Mouse (Mus musculus): ENCODE results near the gene Ctdnep1. TPM values are rescaled to one million over a fixed set of nuclear protein-coding genes. Genes with fewer than 3 reads are reported as not detected.

Ctdnep1 gene
- total and polyA plus RNA-seq, 3 experiments = 42.9 to 143 (median 66.7) TPM

- H3K4me3 ChIP-seq (replicated peaks in 1 of 3; ENCODE audit: low read depth in 2 of 3, low read length in 2 of 3, poor library complexity in 1 of 3) = no peak overlapping the region
- no peak overlapping the region for H3K9ac ChIP-seq (ENCODE audit: insufficient read depth, low read depth)
- H3K79me2 ChIP-seq (replicated peaks; ENCODE audit: control insufficient read depth, extremely low read depth, insufficient read depth, poor library complexity, severe bottlenecking) = peaks cover 24% of the 10 kb centered on the region
- H3K9me3 ChIP-seq (replicated peaks; ENCODE audit: low read length) = no peaks in the 10 kb centered on the region
- peaks cover 57 to 71% of the 10 kb centered on the region in 2 experiments for H3K36me3 ChIP-seq (replicated peaks in 1 of 2; ENCODE audit: control insufficient read depth in 1 of 2, insufficient read depth in 1 of 2, low read length in 1 of 2)
- H3K4me1 ChIP-seq (ENCODE audit: control insufficient read depth in 1 of 2, insufficient read depth in 2 of 2) = peaks cover 8 to 26% of the 10 kb centered on the region in 2 experiments; a peak in 3 of 4 replicates
- no peak for DNase-seq (ENCODE audit: extremely low read depth)
- in situ Hi-C loops (cut with MboI; ENCODE audit: low pct_ligation_motif_present, low pct_unique_long_range_greater_than_20kb, low sequenced_read_pairs) (no loop called here), dilution Hi-C loops (cut with MboI; ENCODE audit: extremely low pct_ligation_motif_present, extremely low pct_unique_long_range_greater_than_20kb, low sequenced_read_pairs) (no loop called here)
- no peaks in the 10 kb centered on the region for H3K27me3 ChIP-seq (replicated peaks)
- no peak overlapping the region for H3K4me2 ChIP-seq (ENCODE audit: insufficient read depth, low read depth, poor library complexity, severe bottlenecking)
- no peak for TF ChIP-seq USF2 (conservative IDR thresholded peaks at IDR 0.05; ENCODE audit: low read depth, low read length)
- TF ChIP-seq EP300 (IDR thresholded peaks at IDR 0.05; ENCODE audit: low read length) = no peak
- TF ChIP-seq MEF2A (IDR thresholded peaks at IDR 0.05; ENCODE audit: borderline replicate concordance, low read depth, low read length) = no peak
- TF ChIP-seq MXI1 (IDR thresholded peaks at IDR 0.05; ENCODE audit: low read depth, low read length) = no peak
- no peak for TF ChIP-seq CHD1 (IDR thresholded peaks at IDR 0.05; ENCODE audit: low read depth, low read length)
- TF ChIP-seq E2F4 (IDR thresholded peaks at IDR 0.05; ENCODE audit: insufficient replicate concordance, low read depth, low read length) = no peak
- no peak for TF ChIP-seq ZKSCAN1 (IDR thresholded peaks at IDR 0.05; ENCODE audit: borderline replicate concordance, low read depth, low read length)
- 0 out of 2 replicates have a peak overlapping the region, but pooled peaks have one; percentile 24 for H3K27ac ChIP-seq (ENCODE audit: insufficient read depth, low read depth)
These were observed 9.0 kb downstream of the Ctdnep1 start for GRCm38 (mm10) chr11:69989949-69990348.

GRCm38 (mm10) chr11:69990850-69991691 is 10.1 kb downstream of the Ctdnep1 start, which contains the start of gene Gabarap:
Gene Gabarap, plus strand, starts transcription at chr11:69991143.
- H3K79me2 ChIP-seq (replicated peaks; ENCODE audit: control insufficient read depth, extremely low read depth, insufficient read depth, poor library complexity, severe bottlenecking) = peaks cover 29% of the 10 kb centered on the region
- peak within 1 kb of the TSS; percentile 76 to 93 (median 77) for H3K4me3 ChIP-seq (replicated peaks in 1 of 3; ENCODE audit: low read depth in 2 of 3, low read length in 2 of 3, poor library complexity in 1 of 3)
- peak within 1 kb of the TSS; percentile 68 for H3K4me2 ChIP-seq (ENCODE audit: insufficient read depth, low read depth, poor library complexity, severe bottlenecking)
- peaks cover 8 to 28% of the 10 kb centered on the region in 2 experiments; a peak in 3 of 4 replicates for H3K4me1 ChIP-seq (ENCODE audit: control insufficient read depth in 1 of 2, insufficient read depth in 2 of 2)
- H3K36me3 ChIP-seq (replicated peaks in 1 of 2; ENCODE audit: control insufficient read depth in 1 of 2, insufficient read depth in 1 of 2, low read length in 1 of 2) = peaks cover 51 to 62% of the 10 kb centered on the region in 2 experiments
- in situ Hi-C loops (cut with MboI; ENCODE audit: low pct_ligation_motif_present, low pct_unique_long_range_greater_than_20kb, low sequenced_read_pairs) = no loop called here
- no peaks in the 10 kb centered on the region for H3K27me3 ChIP-seq (replicated peaks)
- peak within 1 kb of the TSS; percentile 83 for H3K9ac ChIP-seq (ENCODE audit: insufficient read depth, low read depth)
- H3K27ac ChIP-seq (ENCODE audit: insufficient read depth, low read depth) = peak within 1 kb of the TSS; percentile 80
- no peaks in the 10 kb centered on the region for H3K9me3 ChIP-seq (replicated peaks; ENCODE audit: low read length)
- peak; percentile 99 for DNase-seq (ENCODE audit: extremely low read depth)
- dilution Hi-C loops (cut with MboI; ENCODE audit: extremely low pct_ligation_motif_present, extremely low pct_unique_long_range_greater_than_20kb, low sequenced_read_pairs) = no loop called here
- TF ChIP-seq TCF12 (IDR thresholded peaks at IDR 0.05; ENCODE audit: low read depth, low read length) (peak; percentile 62; the same call in 1 of the 2 replicates), USF2 (conservative IDR thresholded peaks at IDR 0.05; ENCODE audit: low read depth, low read length) (peak; percentile 99), TBP (conservative IDR thresholded peaks at IDR 0.05; ENCODE audit: low read depth, low read length) (peak; percentile 74), ETS1 (conservative IDR thresholded peaks at IDR 0.05; ENCODE audit: low read depth, low read length) (peak; percentile 43; the same call in 1 of the 2 replicates), SIN3A (IDR thresholded peaks at IDR 0.05; ENCODE audit: low read length) (peak; percentile 100), BHLHE40 (IDR thresholded peaks at IDR 0.05; ENCODE audit: low read depth, low read length) (peak; percentile 98), NRF1 (IDR thresholded peaks at IDR 0.05; ENCODE audit: low read depth, low read length) (no peak), ZC3H11A (IDR thresholded peaks at IDR 0.05; ENCODE audit: low read depth, low read length) (no peak), NELFE (IDR thresholded peaks at IDR 0.05; ENCODE audit: low read depth, low read length) (peak; percentile 36), HCFC1 (IDR thresholded peaks at IDR 0.05; ENCODE audit: low read depth, low read length) (peak; percentile 82), ZMIZ1 (IDR thresholded peaks at IDR 0.05; ENCODE audit: low read depth, low read length) (no peak; the same call in 1 of the 2 replicates), PAX5 (IDR thresholded peaks at IDR 0.05; ENCODE audit: low read length) (no peak), MAX (IDR thresholded peaks at IDR 0.05; ENCODE audit: low read length) (peak; percentile 99), EP300 (IDR thresholded peaks at IDR 0.05; ENCODE audit: low read length) (no peak), KAT2A (IDR thresholded peaks at IDR 0.05; ENCODE audit: insufficient replicate concordance, low read length) (peak; percentile 98), CHD1 (IDR thresholded peaks at IDR 0.05; ENCODE audit: low read depth, low read length) (no peak), UBTF (IDR thresholded peaks at IDR 0.05; ENCODE audit: low read depth, low read length) (no peak), MEF2A (IDR thresholded peaks at IDR 0.05; ENCODE audit: borderline replicate concordance, low read depth, low read length) (peak; percentile 56; the same call in 1 of the 2 replicates), MAFK (IDR thresholded peaks at IDR 0.05; ENCODE audit: insufficient replicate concordance, low read length) (no peak), MXI1 (IDR thresholded peaks at IDR 0.05; ENCODE audit: low read depth, low read length) (peak; percentile 94), USF1 (IDR thresholded peaks at IDR 0.05; ENCODE audit: low read depth, low read length) (peak; percentile 98), IRF4 (IDR thresholded peaks at IDR 0.05; ENCODE audit: low read depth, low read length) (peak; percentile 84), CTCF (conservative IDR thresholded peaks at IDR 0.05 in 1 of 2, IDR thresholded peaks at IDR 0.05 in 1 of 2; ENCODE audit: low read depth in 2 of 2, low read length in 2 of 2) (no peak), POLR2AphosphoS2 (IDR thresholded peaks at IDR 0.05; ENCODE audit: low read depth, low read length) (peak; percentile 86), ZNF384 (IDR thresholded peaks at IDR 0.05; ENCODE audit: low read depth, low read length) (no peak), CHD2 (IDR thresholded peaks at IDR 0.05; ENCODE audit: low read length) (peak; percentile 81; the same call in 1 of the 2 replicates), MYC (IDR thresholded peaks at IDR 0.05; ENCODE audit: low read depth, low read length) (peak; percentile 96)

Measured in CH12.LX (cell line).